Mouse (Mus musculus): ENCODE data around the gene Fkbp5. TPM values are rescaled to one million over a fixed set of nuclear protein-coding genes. Genes with fewer than 3 reads are reported as not detected.

Gene Fkbp5
- polyA plus RNA-seq, 1 experiment, result 26.1 TPM

GRCm38 (mm10) chr17:28553040-28553793 lies 35.9 kb upstream of the Fkbp5 start:
- Histone ChIP-seq H3K4me3 (ENCODE audit: extremely low read depth, insufficient read depth, insufficient read length) (no peak overlapping the region), H3K27ac (ENCODE audit: insufficient read depth, low read length) (no peak overlapping the region), H3K36me3 (ENCODE audit: control insufficient read depth, insufficient read depth, low read length) (no peaks in the 10 kb centered on the region), H3K4me1 (ENCODE audit: control insufficient read depth, insufficient read depth, insufficient read length) (no peaks in the 10 kb centered on the region), H3K27me3 (ENCODE audit: control insufficient read depth, insufficient read depth, low read length) (no peaks in the 10 kb centered on the region)
- WGBS, result 20% methylated on average over 14 of the region's 14 CpGs
- peak; percentile 12 to 45 for DNase-seq (ENCODE audit: low read depth in 1 of 2, low spot score in 2 of 2)
- TF ChIP-seq CTCF (IDR thresholded peaks at IDR 0.05; ENCODE audit: extremely low read depth, insufficient read depth, insufficient read length, insufficient replicate concordance) (peak; percentile 92), POLR2A (IDR thresholded peaks at IDR 0.05; ENCODE audit: low read depth, low read length) (no peak)

DNA sequence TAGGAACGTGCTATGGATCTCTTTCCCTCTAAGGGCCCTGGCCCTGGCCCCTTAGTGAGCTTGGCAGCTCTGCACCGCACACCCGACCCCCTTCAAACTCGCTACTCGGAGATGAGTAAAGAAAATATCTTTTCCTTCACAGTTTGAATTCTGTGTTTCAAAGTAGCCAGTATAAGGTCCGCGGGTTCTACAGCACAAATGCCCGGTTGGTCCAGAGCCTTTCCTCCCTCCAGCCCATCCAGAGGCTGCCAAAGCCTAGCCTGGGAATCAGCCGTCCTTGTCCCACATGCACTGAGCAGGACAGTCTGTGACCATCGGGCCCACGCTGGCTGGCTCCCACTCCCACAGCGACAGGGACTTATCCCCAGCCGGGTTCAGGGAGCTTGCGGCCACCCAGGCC lies 31.8 kb upstream of the Fkbp5 start, which contains the start of gene Clpsl2:
Gene Clpsl2, plus strand, starts transcription at position 301 of the 400 bp plus-strand sequence.
- WGBS, result 83% methylated on average over 14 of the region's 14 CpGs
- no peaks in the 10 kb centered on the region for H3K36me3 ChIP-seq (ENCODE audit: control insufficient read depth, insufficient read depth, low read length)
- no peak for DNase-seq (ENCODE audit: low read depth in 1 of 2, low spot score in 2 of 2)
- no peaks in the 10 kb centered on the region for H3K27me3 ChIP-seq (ENCODE audit: control insufficient read depth, insufficient read depth, low read length)
- H3K4me1 ChIP-seq (ENCODE audit: control insufficient read depth, insufficient read depth, insufficient read length), result no peaks in the 10 kb centered on the region
- no peak within 1 kb of the TSS for H3K27ac ChIP-seq (ENCODE audit: insufficient read depth, low read length)
- no peak within 1 kb of the TSS for H3K4me3 ChIP-seq (ENCODE audit: extremely low read depth, insufficient read depth, insufficient read length)
- TF ChIP-seq CTCF (IDR thresholded peaks at IDR 0.05; ENCODE audit: extremely low read depth, insufficient read depth, insufficient read length, insufficient replicate concordance) (no peak), POLR2A (IDR thresholded peaks at IDR 0.05; ENCODE audit: low read depth, low read length) (no peak)

DNA sequence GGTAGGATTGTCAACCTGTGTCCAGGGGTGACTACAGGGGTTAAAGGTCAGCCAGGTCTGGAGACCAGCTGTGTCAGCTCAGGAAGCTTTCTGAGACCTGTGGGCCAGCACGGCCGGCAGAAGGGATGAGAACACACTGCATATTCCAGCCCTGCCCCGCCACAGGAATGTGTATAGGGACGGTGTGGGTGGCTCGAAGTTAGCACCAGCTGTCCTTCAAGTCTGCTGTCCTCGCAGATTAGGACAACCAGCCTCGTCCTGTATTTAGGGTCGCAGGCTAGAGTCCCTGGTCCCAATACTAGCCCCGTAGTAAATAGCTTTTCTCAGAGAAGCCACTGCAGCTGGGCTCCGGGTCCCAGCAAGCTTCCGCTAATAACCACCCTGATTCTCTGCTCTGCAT lies 31.2 kb upstream of the Fkbp5 start:
- Histone ChIP-seq H3K4me1 (ENCODE audit: control insufficient read depth, insufficient read depth, insufficient read length) (no peaks in the 10 kb centered on the region), H3K4me3 (ENCODE audit: extremely low read depth, insufficient read depth, insufficient read length) (no peak overlapping the region), H3K27me3 (ENCODE audit: control insufficient read depth, insufficient read depth, low read length) (no peaks in the 10 kb centered on the region), H3K36me3 (ENCODE audit: control insufficient read depth, insufficient read depth, low read length) (no peaks in the 10 kb centered on the region), H3K27ac (ENCODE audit: insufficient read depth, low read length) (no peak overlapping the region)
- WGBS, result 76% methylated on average over 11 of the region's 11 CpGs
- TF ChIP-seq CTCF (IDR thresholded peaks at IDR 0.05; ENCODE audit: extremely low read depth, insufficient read depth, insufficient read length, insufficient replicate concordance) (no peak), POLR2A (IDR thresholded peaks at IDR 0.05; ENCODE audit: low read depth, low read length) (no peak)
- DNase-seq (ENCODE audit: low read depth in 1 of 2, low spot score in 2 of 2), result no peak

DNA sequence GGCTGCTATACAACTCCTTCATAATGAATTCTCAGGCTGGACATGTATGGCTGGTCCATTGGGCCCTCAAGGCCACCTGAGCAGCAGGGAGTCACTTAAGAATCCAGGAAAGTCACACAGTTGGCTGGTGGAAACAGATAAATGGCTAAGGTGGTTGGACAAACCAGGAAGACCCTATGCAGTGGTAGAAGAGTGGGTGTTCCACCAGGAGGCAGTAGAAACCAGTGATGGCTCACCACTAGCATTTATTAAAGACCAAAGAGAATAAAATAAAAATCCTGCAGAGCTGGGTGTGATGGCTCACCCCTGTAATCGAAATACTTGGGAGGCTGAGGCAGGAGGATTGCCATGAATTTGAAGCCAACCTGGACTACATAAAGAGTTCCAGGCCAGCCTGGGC lies 29.6 kb upstream of the Fkbp5 start:
- H3K4me3 ChIP-seq (ENCODE audit: extremely low read depth, insufficient read depth, insufficient read length), result no peak overlapping the region
- H3K27me3 ChIP-seq (ENCODE audit: control insufficient read depth, insufficient read depth, low read length), result no peaks in the 10 kb centered on the region
- peak in 1 of 2 experiments; percentile 16 for DNase-seq (ENCODE audit: low read depth in 1 of 2, low spot score in 2 of 2)
- H3K36me3 ChIP-seq (ENCODE audit: control insufficient read depth, insufficient read depth, low read length), result no peaks in the 10 kb centered on the region
- TF ChIP-seq CTCF (IDR thresholded peaks at IDR 0.05; ENCODE audit: extremely low read depth, insufficient read depth, insufficient read length, insufficient replicate concordance), result no peak
- no peak for TF ChIP-seq POLR2A (IDR thresholded peaks at IDR 0.05; ENCODE audit: low read depth, low read length)
- H3K4me1 ChIP-seq (ENCODE audit: control insufficient read depth, insufficient read depth, insufficient read length), result no peaks in the 10 kb centered on the region
- H3K27ac ChIP-seq (ENCODE audit: insufficient read depth, low read length), result no peak overlapping the region
- WGBS, result 75% methylated on average over 1 of the region's 1 CpGs

DNA sequence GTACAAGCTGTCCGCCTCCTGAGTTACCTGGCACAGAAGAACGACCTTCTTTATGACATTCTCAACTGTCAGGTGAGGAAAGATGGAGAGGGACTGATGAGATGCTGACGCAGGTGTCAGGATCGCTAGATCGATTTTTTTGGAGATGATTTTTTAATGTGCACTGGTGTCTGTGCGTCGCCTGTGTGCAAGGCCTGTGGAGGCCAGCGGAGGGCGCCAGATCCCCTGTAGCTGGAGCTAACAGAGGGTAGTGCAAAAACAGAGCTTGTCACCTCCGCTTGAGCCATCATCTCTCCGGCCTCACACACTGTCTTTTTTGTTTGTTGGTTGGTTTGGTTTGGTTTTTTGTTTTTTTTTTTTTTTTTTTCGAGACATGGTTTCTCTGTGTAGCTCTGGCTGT lies 20.6 kb upstream of the Fkbp5 start:
- WGBS, result 64% methylated on average over 12 of the region's 12 CpGs
- Histone ChIP-seq H3K4me3 (ENCODE audit: extremely low read depth, insufficient read depth, insufficient read length) (no peak overlapping the region), H3K27me3 (ENCODE audit: control insufficient read depth, insufficient read depth, low read length) (no peaks in the 10 kb centered on the region), H3K27ac (ENCODE audit: insufficient read depth, low read length) (no peak overlapping the region), H3K4me1 (ENCODE audit: control insufficient read depth, insufficient read depth, insufficient read length) (no peaks in the 10 kb centered on the region), H3K36me3 (ENCODE audit: control insufficient read depth, insufficient read depth, low read length) (no peaks in the 10 kb centered on the region)
- no peak for TF ChIP-seq CTCF (IDR thresholded peaks at IDR 0.05; ENCODE audit: extremely low read depth, insufficient read depth, insufficient read length, insufficient replicate concordance)
- TF ChIP-seq POLR2A (IDR thresholded peaks at IDR 0.05; ENCODE audit: low read depth, low read length), result no peak
- DNase-seq (ENCODE audit: low read depth in 1 of 2, low spot score in 2 of 2), result no peak

- Histone ChIP-seq H3K27ac (ENCODE audit: insufficient read depth, low read length) (no peak overlapping the region), H3K36me3 (ENCODE audit: control insufficient read depth, insufficient read depth, low read length) (no peaks in the 10 kb centered on the region), H3K27me3 (ENCODE audit: control insufficient read depth, insufficient read depth, low read length) (no peaks in the 10 kb centered on the region), H3K4me3 (ENCODE audit: extremely low read depth, insufficient read depth, insufficient read length) (no peak overlapping the region), H3K4me1 (ENCODE audit: control insufficient read depth, insufficient read depth, insufficient read length) (no peaks in the 10 kb centered on the region)
- DNase-seq (ENCODE audit: low read depth in 1 of 2, low spot score in 2 of 2), result no peak
- 94% methylated on average over 13 of the region's 13 CpGs for WGBS
- TF ChIP-seq CTCF (IDR thresholded peaks at IDR 0.05; ENCODE audit: extremely low read depth, insufficient read depth, insufficient read length, insufficient replicate concordance) (no peak), POLR2A (IDR thresholded peaks at IDR 0.05; ENCODE audit: low read depth, low read length) (no peak)
Measured at GRCm38 (mm10) chr17:28533327-28533726, 16.0 kb upstream of the Fkbp5 start.

DNA sequence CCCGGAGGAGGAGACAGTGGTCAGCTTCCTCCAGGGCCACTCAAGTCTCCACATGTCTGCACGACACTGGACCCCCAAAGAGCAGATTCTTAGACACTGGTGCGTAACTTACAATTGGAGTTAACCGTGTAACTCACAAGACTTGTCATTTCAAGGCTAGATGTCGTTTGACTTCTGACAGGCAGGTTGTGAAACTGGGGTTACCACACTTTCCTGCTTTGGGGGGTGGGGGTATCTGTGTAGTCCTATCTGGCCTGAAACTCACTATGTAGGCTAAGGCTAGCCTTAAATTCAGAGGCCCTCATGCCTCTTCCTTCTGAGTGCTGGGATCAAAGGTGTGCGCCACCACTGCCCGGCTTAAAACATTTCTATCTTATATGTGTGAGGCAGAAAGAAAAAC lies 15.2 kb upstream of the Fkbp5 start:
- TF ChIP-seq POLR2A (IDR thresholded peaks at IDR 0.05; ENCODE audit: low read depth, low read length) (no peak), CTCF (IDR thresholded peaks at IDR 0.05; ENCODE audit: extremely low read depth, insufficient read depth, insufficient read length, insufficient replicate concordance) (no peak)
- Histone ChIP-seq H3K27ac (ENCODE audit: insufficient read depth, low read length) (no peak overlapping the region), H3K4me1 (ENCODE audit: control insufficient read depth, insufficient read depth, insufficient read length) (peaks cover 4% of the 10 kb centered on the region; the same call in 1 of the 2 replicates), H3K27me3 (ENCODE audit: control insufficient read depth, insufficient read depth, low read length) (no peaks in the 10 kb centered on the region), H3K4me3 (ENCODE audit: extremely low read depth, insufficient read depth, insufficient read length) (no peak overlapping the region), H3K36me3 (ENCODE audit: control insufficient read depth, insufficient read depth, low read length) (no peaks in the 10 kb centered on the region)
- DNase-seq (ENCODE audit: low read depth in 1 of 2, low spot score in 2 of 2), result no peak
- WGBS, result 81% methylated on average over 7 of the region's 7 CpGs

All from spleen, adult 2 months (tissue).